Mouse (Mus musculus) ES-E14 (cell line): ENCODE data around the gene Cryga. TPM values are rescaled to one million over a fixed set of nuclear protein-coding genes. Genes with fewer than 3 reads are reported as not detected.
A peak's percentile ranks its signal among the peaks of the same experiment; 100 is the strongest.
"Not testable (repeated sequence)": the region's sequence is repeated elsewhere in the genome, so short reads cannot be mapped to it uniquely, and the experiment has no call there.

Source experiments
- DNase-seq: peaks from one replicate; pipeline ENCODE4 v3.0.0-alpha.2; 2013; ENCODE audit warnings: low read depth, low spot score
- H3K27ac ChIP-seq: 2 replicates; pipeline ENCODE4 v1.5.1; 2012; ENCODE audit warnings: low read depth, mild to moderate bottlenecking, low read length, moderate library complexity, mixed read lengths; ENCODE audit not compliant: poor library complexity, insufficient read depth, severe bottlenecking
- H3K36me3 ChIP-seq: 2 replicates; pipeline ENCODE4 v1.6.1; 2012; ENCODE audit warnings: mild to moderate bottlenecking, low read length, moderate library complexity, mixed read lengths; ENCODE audit not compliant: control insufficient read depth, poor library complexity, insufficient read depth, severe bottlenecking
- H3K4me1 ChIP-seq, 2 experiments: fragments of 150-350 bp in 1 of 2; sonication (generic) in 1 of 2; 2 replicates each; pipeline ENCODE4 v1.6.1; 2012; ENCODE audit warnings: low read length in 2 of 2, mild to moderate bottlenecking in 1 of 2, mixed read lengths in 1 of 2; ENCODE audit not compliant: control insufficient read depth in 2 of 2, insufficient read depth in 2 of 2, poor library complexity in 1 of 2
- H3K4me3 ChIP-seq, 2 experiments: fragments of 150-350 bp in 1 of 2; sonication (generic) in 1 of 2; 2 replicates each; pipeline ENCODE4 v1.5.1; 2012; ENCODE audit warnings: low read length in 2 of 2, low read depth in 1 of 2, mild to moderate bottlenecking in 1 of 2, mixed read lengths in 1 of 2; ENCODE audit not compliant: insufficient read depth in 1 of 2, poor library complexity in 1 of 2, severe bottlenecking in 1 of 2
- H3K9ac ChIP-seq: 2 replicates; pipeline ENCODE4 v1.6.1; 2012; ENCODE audit warnings: low read depth, mild to moderate bottlenecking, low read length, mixed read lengths; ENCODE audit not compliant: poor library complexity, insufficient read depth, severe bottlenecking
- H3K9me3 ChIP-seq: fragments of 150-350 bp; sonication (generic); 2 replicates; pipeline ENCODE4 v1.6.1; 2012; ENCODE audit warnings: low read depth, mild to moderate bottlenecking, low read length; ENCODE audit not compliant: control insufficient read depth, insufficient read depth
- CHD2 ChIP-seq: IDR thresholded peaks from 2 replicates; pipeline ENCODE4 v1.6.1; 2014; ENCODE audit warnings: mild to moderate bottlenecking, low read depth, low read length, inconsistent platforms
- HCFC1 ChIP-seq: IDR thresholded peaks from 2 replicates; pipeline ENCODE4 v1.6.1; 2012; ENCODE audit warnings: low read length, inconsistent platforms, borderline replicate concordance; ENCODE audit not compliant: insufficient read depth
- MAFK ChIP-seq: IDR thresholded peaks from 2 replicates; pipeline ENCODE4 v1.6.1; 2014; ENCODE audit warnings: mild to moderate bottlenecking, low read depth, low read length, inconsistent platforms; ENCODE audit not compliant: insufficient read depth
- ZC3H11A ChIP-seq: IDR thresholded peaks from 2 replicates; pipeline ENCODE4 v1.6.1; 2012; ENCODE audit warnings: low read depth, mild to moderate bottlenecking, inconsistent platforms, low read length, borderline replicate concordance
- ZNF384 ChIP-seq: IDR thresholded peaks from 2 replicates; pipeline ENCODE4 v1.6.1; 2012; ENCODE audit warnings: low read depth, low read length, inconsistent platforms
- in situ Hi-C, 2 experiments: fragments of 600-800 bp; cut with MboI; formaldehyde crosslinking; loops; one replicate each; pipeline ENCODE4 v1.15.1; 2025; ENCODE audit warnings: low sequenced_read_pairs in 2 of 2, inconsistent platforms in 1 of 2; ENCODE audit not compliant: unreplicated experiment in 2 of 2
- total RNA-seq: library from RNA; depleted of rRNA; stranded (reverse); fragments of 300-350 nt; gene quantifications from 2 replicates; pipeline ENCODE4 v1.2.3, GENCODE M21; 2012; rRNA removed

The Cryga gene
- total RNA-seq, 1 experiment = 2.3 TPM

GRCm38 (mm10) chr1:65063352-65063751 lies 39.8 kb downstream of the Cryga start, which contains the start of gene Crygd:
Gene Crygd, minus strand, starts transcription at chr1:65063452.
- no peaks in the 10 kb centered on the region for H3K36me3 ChIP-seq

DNA sequence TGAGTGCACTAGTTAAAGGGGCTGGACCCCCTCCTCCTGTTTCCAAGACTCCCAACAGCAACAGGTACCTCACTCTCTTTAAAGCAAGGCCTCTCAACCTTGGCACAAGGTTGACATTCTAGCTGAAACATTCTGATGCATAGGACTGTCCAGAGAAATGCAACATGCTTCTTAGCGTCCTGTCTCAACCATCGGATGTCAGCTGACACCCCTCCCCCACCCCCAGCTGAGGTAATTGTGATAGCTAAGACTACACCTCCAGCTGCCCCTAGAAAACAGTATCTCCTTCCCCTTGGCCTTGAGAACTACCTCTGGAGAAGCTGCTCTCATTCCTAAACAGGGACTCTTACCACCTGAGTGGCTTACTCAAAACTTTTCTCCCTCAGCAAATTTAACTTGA lies 51.0 kb downstream of the Cryga start:
- TF ChIP-seq ZNF384 = no peak
- TF ChIP-seq MAFK = no peak
- no peak for TF ChIP-seq HCFC1
- no peak for TF ChIP-seq CHD2
- no peak for TF ChIP-seq ZC3H11A
- Histone ChIP-seq H3K36me3 (no peaks in the 10 kb centered on the region), H3K9me3 (no peaks in the 10 kb centered on the region), H3K27ac (no peak overlapping the region), H3K4me3 (no peak overlapping the region), H3K9ac (no peak overlapping the region), H3K4me1 (peaks cover 7 to 15% of the 10 kb centered on the region in 2 experiments)
- in situ Hi-C loops = no loop called here
- DNase-seq = no peak

More at GRCm38 (mm10) chr1:65063352-65063751, 39.8 kb downstream of the Cryga start, which contains the start of gene Crygd:
- DNase-seq = no peak
- Histone ChIP-seq H3K9me3 (no peaks in the 10 kb centered on the region), H3K9ac (0 out of 2 replicates have a peak within 1 kb of the TSS, but pooled peaks have one; percentile 4), H3K4me3 (peak within 1 kb of the TSS; percentile 16 to 32; a peak in 2 of 4 replicates), H3K4me1 (no peaks in the 10 kb centered on the region), H3K27ac (no peak within 1 kb of the TSS)
- TF ChIP-seq ZC3H11A (no peak), HCFC1 (no peak), CHD2 (no peak), MAFK (no peak), ZNF384 (no peak)
- in situ Hi-C loops = no loop called here

DNA sequence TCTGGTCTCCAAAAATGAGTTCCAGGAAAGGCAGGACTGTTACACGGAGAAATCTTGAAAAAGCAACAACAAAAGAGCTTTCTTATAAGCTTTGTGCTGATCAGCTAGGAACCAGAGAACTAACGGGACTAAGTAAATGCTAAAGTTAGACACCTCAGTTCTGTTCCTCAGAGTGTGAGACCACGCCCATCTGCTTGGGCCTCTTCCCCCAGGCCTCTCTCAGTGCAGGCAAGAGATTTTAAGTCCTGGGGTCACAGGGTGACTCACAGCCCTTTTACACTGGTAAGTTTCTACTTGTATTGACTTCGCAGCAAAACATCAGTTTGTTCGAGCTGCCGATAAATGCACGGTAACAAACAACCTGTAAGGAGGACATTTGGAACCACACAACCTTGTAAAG lies 51.5 kb downstream of the Cryga start:
- Histone ChIP-seq H3K36me3 (no peaks in the 10 kb centered on the region), H3K27ac (no peak overlapping the region), H3K4me1 (peaks cover 7 to 15% of the 10 kb centered on the region in 2 experiments), H3K9ac (no peak overlapping the region), H3K9me3 (no peaks in the 10 kb centered on the region), H3K4me3 (0 out of 4 replicates have a peak overlapping the region, but pooled peaks of 1 of the 2 experiments have one; percentile 4)
- DNase-seq = no peak
- TF ChIP-seq ZC3H11A = no peak
- no peak for TF ChIP-seq HCFC1
- TF ChIP-seq CHD2 = no peak
- no peak for TF ChIP-seq ZNF384
- TF ChIP-seq MAFK = no peak
- in situ Hi-C loops = no loop called here

- in situ Hi-C loops, H3K27ac ChIP-seq, DNase-seq, H3K36me3 ChIP-seq, H3K9ac ChIP-seq, H3K9me3 ChIP-seq: not testable (repeated sequence)
- Histone ChIP-seq H3K4me1 (peaks cover 7 to 15% of the 10 kb centered on the region in 2 experiments), H3K4me3 (peak within 1 kb of the TSS; percentile 4 to 29; a peak in 1 of 4 replicates)
Measured at GRCm38 (mm10) chr1:65050952-65051351, 52.2 kb downstream of the Cryga start, which contains the start of gene Cryge. Gene Cryge, minus strand, starts transcription at chr1:65051149.

Other genes starting within 250 kb of the Cryga start
- 9.8 and 10.7 TPM in 2 replicates for gene Plekhm3, start 146.5 kb downstream of the Cryga start, total RNA-seq
- 0.37 and 1.6 TPM in 2 replicates for gene Akr1cl, start 70.6 kb downstream of the Cryga start, total RNA-seq
- gene Cryge, start 52.2 kb downstream of the Cryga start, total RNA-seq = 0.42 and 4.3 TPM in 2 replicates
- 1.6 TPM in 1 of 2 replicates, not detected in the other for gene Crygd, start 39.9 kb downstream of the Cryga start, total RNA-seq
- 1.3 TPM in 1 of 2 replicates, not detected in the other for gene Crygc, start 29.7 kb downstream of the Cryga start, total RNA-seq
- gene Crygb, start 21.1 kb downstream of the Cryga start, total RNA-seq = 0.48 and 0.67 TPM in 2 replicates
- gene Gm28845, start 16.2 kb upstream of the Cryga start, total RNA-seq = 0.58 TPM in 1 of 2 replicates, not detected in the other
- gene D630023F18Rik, start 19.8 kb upstream of the Cryga start, total RNA-seq = 4.7 and 6.1 TPM in 2 replicates
- 25.0 and 51.1 TPM in 2 replicates for gene Idh1, start 83.1 kb upstream of the Cryga start, total RNA-seq
- gene Pikfyve, start 83.3 kb upstream of the Cryga start, total RNA-seq = 29.1 and 30.4 TPM in 2 replicates
- gene Pth2r, start 178.7 kb upstream of the Cryga start, total RNA-seq = 0.09 and 0.11 TPM in 2 replicates